Mouse (Mus musculus) effector memory CD4-positive, alpha-beta T cell, adult 5 months (primary cell): Measurements from ENCODE around the gene Fundc1. TPM values are rescaled to one million over a fixed set of nuclear protein-coding genes. Genes with fewer than 3 reads are reported as not detected.

Source experiments
- polyA plus RNA-seq: library from polyadenylated mRNA; unstranded; fragments of 100-300 nt; shearing (Covaris generic); gene quantifications from one replicate; pipeline ENCODE4 v1.2.1, GENCODE M21; 2017

Fundc1 gene
- 33.1 TPM for polyA plus RNA-seq

GRCm38 (mm10) chrX:17571621-17572459 is at the start of gene Fundc1:
TSS of gene Fundc1 (minus strand) at chrX:17572325.

